Mouse (Mus musculus) hindbrain, embryonic 15.5 days (tissue): ENCODE results near the gene Tbc1d7. TPM values are rescaled to one million over a fixed set of nuclear protein-coding genes. Genes with fewer than 3 reads are reported as not detected.

ENCODE experiments used
- ATAC-seq: fragments of 200-750 bp; cut with Nextera tagmentation; 2 replicates; pipeline ENCODE4 v1.8.0; 2017; ENCODE audit warnings: low read depth, moderate number of reproducible peaks, moderate TSS enrichment; ENCODE audit not compliant: low FRiP score
- H3K27ac ChIP-seq: fragments of 300-500 bp; sonication (generic); replicated peaks from 2 replicates; pipeline ENCODE4 v1.5.1; 2015; ENCODE audit warnings: mild to moderate bottlenecking, inconsistent platforms
- H3K27me3 ChIP-seq: fragments of 300-500 bp; sonication (generic); 2 replicates; pipeline ENCODE4 v1.6.1; 2015; ENCODE audit warnings: control low read depth, inconsistent platforms
- H3K36me3 ChIP-seq: fragments of 300-500 bp; sonication (generic); 2 replicates; pipeline ENCODE4 v1.6.1; 2015; ENCODE audit warnings: control low read depth, inconsistent platforms
- H3K4me1 ChIP-seq: fragments of 300-500 bp; sonication (generic); replicated peaks from 2 replicates; pipeline ENCODE4 v1.6.1; 2015; ENCODE audit warnings: control low read depth, inconsistent platforms
- H3K4me2 ChIP-seq: fragments of 300-500 bp; sonication (generic); 2 replicates; pipeline ENCODE4 v1.6.1; 2015; ENCODE audit warnings: moderate library complexity, mild to moderate bottlenecking, inconsistent platforms
- H3K4me3 ChIP-seq: fragments of 300-500 bp; sonication (generic); 2 replicates; pipeline ENCODE4 v1.5.1; 2015; ENCODE audit warnings: mild to moderate bottlenecking, inconsistent platforms
- H3K9ac ChIP-seq: fragments of 300-500 bp; sonication (generic); 2 replicates; pipeline ENCODE4 v1.6.1; 2015; ENCODE audit warnings: inconsistent platforms
- H3K9me3 ChIP-seq: fragments of 300-500 bp; sonication (generic); 2 replicates; pipeline ENCODE4 v1.6.1; 2016; ENCODE audit warnings: control low read depth, inconsistent platforms
- WGBS: fragments of 180-500 bp; shearing (Covaris S2); methylation state at CpG from one replicate; pipeline ENCODE4 v1.1.7; 2015; 5-methylcytosine and 5-hydroxymethylcytosine counted together
- polyA plus RNA-seq: library from polyadenylated mRNA; unstranded; fragments of >200 nt; fragmentation: Nextera tagmentation; extraction: Ambion mirVana; gene quantifications from 2 replicates; pipeline ENCODE4 v1.2.1, GENCODE M21; 2015

Tbc1d7 gene
- polyA plus RNA-seq, 1 experiment from 2014 or later = 76.3 TPM

DNA sequence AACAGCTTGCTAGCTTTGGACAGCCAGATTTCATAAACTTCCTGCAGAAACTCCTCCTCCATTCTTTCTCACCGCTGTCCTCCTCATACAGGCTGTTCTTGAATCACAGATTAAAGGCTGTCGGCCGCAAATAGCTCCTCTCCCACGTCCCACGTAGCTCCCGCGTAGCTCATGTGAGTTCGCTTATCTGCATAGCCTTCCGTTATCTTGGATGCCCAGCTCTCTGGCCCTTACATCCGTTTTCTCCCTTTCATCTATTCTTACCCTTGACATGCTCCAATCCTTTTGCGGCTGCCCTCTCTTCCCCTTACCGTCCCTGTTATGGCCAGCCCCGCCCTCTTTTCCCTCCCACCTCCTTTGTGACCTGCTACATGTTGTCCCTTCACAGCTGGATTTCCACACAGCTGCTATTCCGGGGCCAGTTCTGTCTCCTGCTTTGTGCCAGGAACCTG, 20.5 kb upstream of the Tbc1d7 start:
- Histone ChIP-seq H3K9me3 (no peaks in the 10 kb centered on the region), H3K27me3 (no peaks in the 10 kb centered on the region), H3K36me3 (no peaks in the 10 kb centered on the region), H3K27ac (no peak overlapping the region), H3K9ac (no peak overlapping the region), H3K4me3 (no peak overlapping the region), H3K4me1 (0 out of 2 replicates have a peak, but pooled peaks cover 5% of the 10 kb centered on the region), H3K4me2 (no peak overlapping the region)
- WGBS = 8% methylated on average over 14 of the region's 14 CpGs
- no peak for ATAC-seq

GRCm38 (mm10) chr13:43191290-43191689, 20.0 kb upstream of the Tbc1d7 start:
- no peaks in the 10 kb centered on the region for H3K9me3 ChIP-seq
- ATAC-seq = no peak
- H3K4me1 ChIP-seq = 0 out of 2 replicates have a peak, but pooled peaks cover 5% of the 10 kb centered on the region
- no peak overlapping the region for H3K27ac ChIP-seq
- 21% methylated on average over 1 of the region's 2 CpGs for WGBS
- no peaks in the 10 kb centered on the region for H3K36me3 ChIP-seq
- no peak overlapping the region for H3K4me2 ChIP-seq
- H3K4me3 ChIP-seq = no peak overlapping the region
- no peak overlapping the region for H3K9ac ChIP-seq
- H3K27me3 ChIP-seq = no peaks in the 10 kb centered on the region

GRCm38 (mm10) chr13:43187736-43188135, 16.4 kb upstream of the Tbc1d7 start:
- Histone ChIP-seq H3K9me3 (no peaks in the 10 kb centered on the region), H3K9ac (no peak overlapping the region), H3K4me1 (peaks cover 12% of the 10 kb centered on the region), H3K27me3 (no peaks in the 10 kb centered on the region), H3K36me3 (no peaks in the 10 kb centered on the region), H3K4me2 (no peak overlapping the region), H3K4me3 (no peak overlapping the region), H3K27ac (no peak overlapping the region)
- no peak for ATAC-seq
- 93% methylated on average over 4 of the region's 4 CpGs for WGBS

- H3K4me3 ChIP-seq = peak overlapping the region; percentile 26
- no peaks in the 10 kb centered on the region for H3K36me3 ChIP-seq
- no peak overlapping the region for H3K9ac ChIP-seq
- ATAC-seq = peak; percentile 76
- H3K9me3 ChIP-seq = no peaks in the 10 kb centered on the region
- no peak overlapping the region for H3K27ac ChIP-seq
- peak overlapping the region; percentile 58 for H3K4me2 ChIP-seq
- 46% methylated on average over 8 of the region's 8 CpGs for WGBS
- peaks cover 14% of the 10 kb centered on the region for H3K4me1 ChIP-seq
- no peaks in the 10 kb centered on the region for H3K27me3 ChIP-seq
These were observed 12.2 kb upstream of the Tbc1d7 start for GRCm38 (mm10) chr13:43183248-43184055.

DNA sequence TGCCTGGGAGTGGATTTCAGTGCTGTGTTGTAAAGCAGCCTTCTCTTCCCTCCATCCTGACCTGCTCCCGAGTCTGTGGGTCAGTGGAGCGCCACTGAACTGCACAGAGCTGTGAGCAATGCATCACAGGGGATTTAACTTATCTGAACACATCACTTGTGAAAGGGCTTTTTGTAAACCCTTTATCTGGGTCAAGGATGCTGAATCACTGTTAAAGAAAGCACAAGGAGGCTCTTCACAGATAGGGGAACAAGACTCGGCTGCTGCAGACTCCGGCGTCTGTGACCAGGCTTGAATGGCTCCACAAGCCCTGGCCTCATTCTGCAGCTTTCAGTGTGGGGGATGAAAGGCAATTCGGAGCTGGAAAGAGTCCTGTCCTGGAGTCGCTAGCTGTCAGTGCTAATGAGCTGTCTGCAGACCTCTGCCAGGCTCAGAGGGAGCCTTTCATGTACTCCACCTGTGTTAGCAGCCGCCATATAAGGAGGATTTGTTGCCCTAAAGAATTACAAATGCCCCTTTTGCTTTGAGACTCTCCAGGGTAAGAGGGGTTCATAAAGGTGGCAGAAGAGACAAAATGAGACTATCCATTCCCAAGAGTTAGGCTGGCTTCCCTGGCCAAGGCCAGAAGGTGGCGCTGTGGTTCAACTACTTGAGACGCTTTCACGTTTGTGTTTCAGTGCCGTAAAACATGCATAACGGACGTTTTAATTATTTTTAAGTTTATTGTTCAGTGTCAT, 11.3 kb upstream of the Tbc1d7 start:
- peak; percentile 80 for ATAC-seq
- H3K4me3 ChIP-seq = peak overlapping the region; percentile 26
- peak overlapping the region; percentile 12; the same call in 1 of the 2 replicates for H3K9ac ChIP-seq

DNA sequence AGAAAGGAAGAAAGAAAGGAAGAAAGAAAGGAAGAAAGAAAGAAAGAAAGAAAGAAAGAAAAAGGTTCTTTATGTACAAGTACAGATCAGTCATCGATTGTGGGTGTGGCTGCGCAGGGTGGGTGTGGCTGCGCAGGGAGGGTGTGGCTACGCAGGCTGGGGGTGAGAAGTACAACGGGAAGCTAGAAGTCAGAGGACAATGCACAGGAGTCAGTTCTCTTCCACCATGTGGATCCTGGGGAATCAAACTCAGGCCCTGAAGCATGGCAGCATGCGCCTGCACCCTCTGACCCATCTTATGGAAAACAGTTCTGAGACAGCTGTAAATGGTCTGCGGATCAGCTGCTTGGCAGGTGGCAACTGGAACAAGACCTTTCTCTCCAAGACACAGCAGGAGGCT, 9.8 kb upstream of the Tbc1d7 start:
- ATAC-seq = no peak
- no peaks in the 10 kb centered on the region for H3K9me3 ChIP-seq
- H3K4me2 ChIP-seq = no peak overlapping the region
- H3K36me3 ChIP-seq = no peaks in the 10 kb centered on the region
- H3K27me3 ChIP-seq = no peaks in the 10 kb centered on the region
- no peak overlapping the region for H3K27ac ChIP-seq
- WGBS = 66% methylated on average over 7 of the region's 7 CpGs
- peaks cover 14% of the 10 kb centered on the region for H3K4me1 ChIP-seq
- H3K9ac ChIP-seq = no peak overlapping the region
- no peak overlapping the region for H3K4me3 ChIP-seq

More for the DNA sequence above, 11.3 kb upstream of the Tbc1d7 start:
- Histone ChIP-seq H3K4me2 (peak overlapping the region; percentile 58), H3K27ac (no peak overlapping the region), H3K27me3 (no peaks in the 10 kb centered on the region), H3K4me1 (peaks cover 14% of the 10 kb centered on the region), H3K9me3 (no peaks in the 10 kb centered on the region), H3K36me3 (no peaks in the 10 kb centered on the region)
- WGBS = 15% methylated on average over 14 of the region's 14 CpGs

DNA sequence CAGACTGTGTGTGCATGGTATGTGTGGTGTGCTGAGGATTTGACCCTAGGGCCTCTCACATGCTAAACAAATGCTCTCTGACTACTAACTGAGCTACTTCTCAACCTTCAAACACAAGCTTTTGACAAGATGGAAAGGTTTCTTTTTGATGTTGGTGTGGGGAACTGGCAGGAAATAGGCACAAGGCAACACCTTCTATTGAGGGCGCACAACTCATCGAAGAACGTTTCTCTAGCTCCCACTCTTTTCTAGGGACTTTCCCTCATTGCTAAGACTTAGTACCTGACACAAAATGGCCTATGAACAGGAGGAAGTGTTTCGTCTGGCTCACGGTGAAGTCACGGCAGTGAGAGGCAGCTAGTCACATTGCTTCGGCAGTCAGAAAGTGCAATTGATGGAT, 6.0 kb upstream of the Tbc1d7 start:
- ATAC-seq = no peak
- peaks cover 3% of the 10 kb centered on the region for H3K4me1 ChIP-seq
- H3K27ac ChIP-seq = no peak overlapping the region
- H3K36me3 ChIP-seq = no peaks in the 10 kb centered on the region
- H3K9ac ChIP-seq = no peak overlapping the region
- no peak overlapping the region for H3K4me3 ChIP-seq
- H3K27me3 ChIP-seq = no peaks in the 10 kb centered on the region
- no peaks in the 10 kb centered on the region for H3K9me3 ChIP-seq
- WGBS = 90% methylated on average over 7 of the region's 7 CpGs
- no peak overlapping the region for H3K4me2 ChIP-seq

- ATAC-seq = no peak
- H3K36me3 ChIP-seq = no peaks in the 10 kb centered on the region
- H3K9me3 ChIP-seq = no peaks in the 10 kb centered on the region
- no peak overlapping the region for H3K4me3 ChIP-seq
- peaks cover 7% of the 10 kb centered on the region for H3K4me1 ChIP-seq
- H3K9ac ChIP-seq = no peak overlapping the region
- no peaks in the 10 kb centered on the region for H3K27me3 ChIP-seq
- 94% methylated on average over 3 of the region's 3 CpGs for WGBS
- H3K27ac ChIP-seq = no peak overlapping the region
- no peak overlapping the region for H3K4me2 ChIP-seq
These were observed 5.4 kb upstream of the Tbc1d7 start for GRCm38 (mm10) chr13:43176676-43177075.

DNA sequence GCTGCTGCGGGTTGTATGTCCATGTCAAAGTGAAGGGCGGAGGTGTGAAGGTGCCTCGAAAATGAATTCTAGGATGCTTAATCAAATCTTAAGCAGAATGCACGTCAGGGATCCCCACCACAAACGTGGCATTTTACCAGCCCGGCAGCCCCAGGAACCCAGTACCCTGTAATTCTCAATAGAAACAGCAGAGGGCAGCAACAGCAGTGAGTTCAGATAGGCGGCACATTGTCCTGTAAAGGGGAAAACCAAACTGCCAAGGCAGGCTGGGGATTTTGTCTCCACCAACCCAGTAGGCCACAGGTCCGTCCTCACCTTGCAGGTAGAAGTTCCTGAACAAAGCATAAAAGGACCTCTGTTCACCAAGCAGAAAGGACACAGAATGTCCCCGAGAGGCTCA, 2.0 kb upstream of the Tbc1d7 start:
- H3K36me3 ChIP-seq = no peaks in the 10 kb centered on the region
- WGBS = 14% methylated on average over 9 of the region's 9 CpGs
- no peak overlapping the region for H3K4me2 ChIP-seq
- no peaks in the 10 kb centered on the region for H3K9me3 ChIP-seq
- H3K4me3 ChIP-seq = no peak overlapping the region
- no peak overlapping the region for H3K27ac ChIP-seq
- H3K4me1 ChIP-seq = peaks cover 7% of the 10 kb centered on the region
- no peak overlapping the region for H3K9ac ChIP-seq
- no peaks in the 10 kb centered on the region for H3K27me3 ChIP-seq
- no peak for ATAC-seq

- ATAC-seq = no peak
- no peaks in the 10 kb centered on the region for H3K27me3 ChIP-seq
- H3K36me3 ChIP-seq = no peaks in the 10 kb centered on the region
- peaks cover 7% of the 10 kb centered on the region for H3K4me1 ChIP-seq
- peak overlapping the region; percentile 69 for H3K4me3 ChIP-seq
- peak overlapping the region; percentile 59; the same call in 1 of the 2 replicates for H3K9ac ChIP-seq
- H3K9me3 ChIP-seq = no peaks in the 10 kb centered on the region
- WGBS = 37% methylated on average over 14 of the region's 14 CpGs
- H3K27ac ChIP-seq = peak overlapping the region; percentile 83; the same call in 1 of the 2 replicates
- H3K4me2 ChIP-seq = peak overlapping the region; percentile 66
These were observed 874 bp upstream of the Tbc1d7 start for GRCm38 (mm10) chr13:43172036-43172713.

- H3K4me3 ChIP-seq = no peak overlapping the region
- peaks cover 7% of the 10 kb centered on the region for H3K4me1 ChIP-seq
- no peak overlapping the region for H3K27ac ChIP-seq
- no peaks in the 10 kb centered on the region for H3K9me3 ChIP-seq
- ATAC-seq = no peak
- H3K27me3 ChIP-seq = no peaks in the 10 kb centered on the region
- peaks cover 21% of the 10 kb centered on the region for H3K36me3 ChIP-seq
- no peak overlapping the region for H3K9ac ChIP-seq
- no peak overlapping the region for H3K4me2 ChIP-seq
- 70% methylated on average over 9 of the region's 9 CpGs for WGBS
These were observed 3.6 kb downstream of the Tbc1d7 start for GRCm38 (mm10) chr13:43167721-43168120.

- no peak for ATAC-seq
- Histone ChIP-seq H3K4me1 (no peaks in the 10 kb centered on the region; the same call in 1 of the 2 replicates), H3K27ac (no peak overlapping the region), H3K27me3 (no peaks in the 10 kb centered on the region), H3K4me2 (no peak overlapping the region), H3K9me3 (no peaks in the 10 kb centered on the region), H3K4me3 (no peak overlapping the region), H3K9ac (no peak overlapping the region), H3K36me3 (peaks cover 15% of the 10 kb centered on the region)
- 69% methylated on average over 3 of the region's 3 CpGs for WGBS
These were observed 11.9 kb downstream of the Tbc1d7 start for GRCm38 (mm10) chr13:43159429-43159828.
